Mouse (Mus musculus) testis, postnatal 14 days (tissue): ENCODE measurements around the gene Zfp119b.
"Not testable (repeated sequence)": the region's sequence is repeated elsewhere in the genome, so short reads cannot be mapped to it uniquely, and the experiment has no call there.

Source experiments
- DNase-seq: peaks from one replicate; pipeline ENCODE4 v3.0.0; 2021; ENCODE audit warnings: low spot score

Zfp119b gene

DNA sequence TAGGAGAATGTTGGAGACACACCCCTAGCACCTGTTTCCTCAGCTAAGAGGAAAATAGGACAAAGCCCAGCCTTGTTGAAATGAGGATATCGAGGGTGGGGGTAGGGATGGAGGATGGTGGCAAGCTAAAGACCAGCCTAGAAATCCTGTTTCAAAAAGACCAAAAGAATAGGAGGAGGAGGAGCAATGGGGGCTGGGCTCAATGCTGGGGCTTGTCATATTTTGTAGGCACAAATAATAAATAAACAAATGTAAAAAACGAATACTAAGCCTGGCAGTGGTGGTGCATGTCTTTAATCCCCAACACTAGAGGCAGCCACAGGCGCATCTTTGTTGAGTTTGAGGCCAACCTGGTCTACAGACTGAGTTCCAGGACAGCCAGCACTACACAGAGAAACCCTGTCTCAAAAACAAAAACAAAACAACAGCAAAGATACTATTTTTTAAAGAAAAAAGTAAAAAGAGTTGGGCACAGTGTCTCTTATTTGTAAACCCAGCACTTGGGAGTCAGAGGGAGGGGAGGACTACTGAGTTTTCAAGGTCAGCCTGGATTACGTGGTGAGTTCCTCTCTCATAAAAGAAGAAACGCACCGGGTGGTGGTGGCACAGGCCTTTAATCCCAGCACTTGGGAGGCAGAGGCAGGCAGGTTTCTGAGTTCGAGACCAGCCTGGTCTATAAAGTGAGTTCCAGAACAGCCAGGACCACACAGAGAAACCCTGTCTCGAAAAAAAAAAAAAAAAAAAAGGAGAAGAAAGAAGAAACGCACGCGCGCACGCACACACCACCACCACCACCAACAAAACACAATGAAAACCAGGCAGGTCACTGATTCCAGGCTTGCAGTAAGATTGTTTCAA is 8.7 kb upstream of the Zfp119b start:
- DNase-seq, result no peak

DNA sequence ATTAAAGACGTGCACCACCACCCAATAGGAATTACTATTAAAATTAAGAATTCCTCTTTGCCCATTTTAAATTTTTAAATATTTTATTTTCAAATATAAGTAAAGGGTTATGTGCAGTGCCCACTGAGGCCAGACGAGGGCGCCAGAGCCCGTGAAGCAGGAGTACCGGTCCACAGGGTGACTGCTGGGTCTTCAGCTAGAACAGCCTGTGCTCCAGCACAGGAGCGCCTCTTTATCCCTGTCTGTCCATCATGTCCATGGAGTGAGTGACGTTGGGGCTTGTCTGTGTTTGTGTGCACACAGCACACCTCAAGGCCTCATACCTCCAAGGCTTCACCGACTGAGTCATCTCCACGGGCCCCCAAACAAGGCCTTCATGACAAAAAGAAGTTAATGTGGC is 7.9 kb upstream of the Zfp119b start:
- peak; percentile 64 for DNase-seq

DNA sequence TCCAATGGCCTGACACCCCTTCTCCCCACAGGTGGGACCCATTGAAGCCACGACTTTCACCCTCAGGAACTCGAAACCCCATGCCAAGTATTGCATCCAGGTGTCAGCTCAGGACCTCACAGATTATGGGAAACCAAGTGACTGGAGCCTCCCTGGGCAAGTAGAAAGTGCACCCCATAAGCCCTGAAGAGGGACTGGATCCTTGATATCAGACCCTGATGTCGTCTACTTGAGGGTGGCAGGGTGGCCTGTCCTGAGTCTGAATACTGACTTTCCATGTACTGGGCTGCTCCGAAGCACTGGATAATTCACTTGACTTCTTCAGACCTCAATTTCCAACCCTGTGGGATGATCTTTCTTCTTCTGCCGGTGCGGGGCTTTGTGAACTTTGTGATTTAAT is 7.3 kb upstream of the Zfp119b start:
- no peak for DNase-seq

DNA sequence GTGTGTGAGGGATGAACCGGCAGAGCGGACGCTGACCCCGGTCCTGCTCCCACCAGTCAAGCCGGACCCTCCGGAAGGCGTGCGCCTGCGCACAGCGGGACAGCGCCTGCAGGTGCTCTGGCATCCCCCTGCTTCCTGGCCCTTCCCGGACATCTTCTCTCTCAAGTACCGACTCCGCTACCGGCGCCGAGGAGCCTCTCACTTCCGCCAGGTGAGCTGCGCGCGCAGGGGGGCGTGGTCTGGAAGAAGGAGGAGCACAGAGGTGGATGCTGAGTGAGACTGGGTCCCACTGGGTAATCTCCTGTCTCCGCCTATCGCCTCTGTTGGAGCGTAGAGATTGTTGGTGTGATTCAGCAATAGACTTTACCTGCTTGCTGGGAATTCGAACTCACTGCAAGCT is 6.8 kb upstream of the Zfp119b start:
- DNase-seq, result peak; percentile 89

DNA sequence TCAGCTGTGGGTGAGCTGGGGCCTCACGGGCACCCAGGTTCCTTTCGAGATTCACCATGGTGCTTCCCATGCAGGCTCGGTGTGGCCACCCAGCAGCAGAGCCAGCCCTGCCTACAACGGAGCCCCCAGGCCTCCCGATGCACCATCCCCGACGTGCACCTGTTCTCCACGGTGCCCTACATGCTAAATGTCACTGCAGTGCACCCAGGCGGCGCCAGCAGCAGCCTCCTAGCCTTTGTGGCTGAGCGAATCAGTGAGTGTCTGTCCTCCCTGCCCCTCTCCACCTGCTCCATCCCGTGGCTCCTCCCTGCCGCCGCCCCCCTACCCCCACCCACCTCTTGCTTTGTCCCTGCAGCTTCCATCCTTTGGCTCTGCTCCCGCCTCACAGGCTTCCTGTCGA is 4.9 kb upstream of the Zfp119b start:
- no peak for DNase-seq

DNA sequence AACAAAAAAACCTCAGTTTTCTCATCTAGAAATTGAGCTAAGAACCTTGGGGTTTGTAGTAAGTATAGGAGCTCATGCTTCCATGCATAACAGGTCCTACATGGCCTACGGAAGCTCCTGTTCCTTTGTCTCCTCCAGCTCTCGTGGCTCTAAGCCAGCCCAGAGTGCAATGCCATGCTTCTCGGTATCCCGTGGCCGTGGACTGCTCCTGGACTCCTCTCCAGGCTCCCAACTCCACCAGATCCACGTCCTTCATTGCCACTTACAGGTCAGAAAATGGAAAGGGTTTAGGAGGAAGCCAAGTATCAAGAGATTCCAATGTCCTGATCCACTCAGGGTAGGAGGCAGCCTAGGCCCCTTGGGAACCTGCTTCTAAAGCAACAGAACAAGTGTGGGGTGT is 4.5 kb upstream of the Zfp119b start:
- no peak for DNase-seq

DNA sequence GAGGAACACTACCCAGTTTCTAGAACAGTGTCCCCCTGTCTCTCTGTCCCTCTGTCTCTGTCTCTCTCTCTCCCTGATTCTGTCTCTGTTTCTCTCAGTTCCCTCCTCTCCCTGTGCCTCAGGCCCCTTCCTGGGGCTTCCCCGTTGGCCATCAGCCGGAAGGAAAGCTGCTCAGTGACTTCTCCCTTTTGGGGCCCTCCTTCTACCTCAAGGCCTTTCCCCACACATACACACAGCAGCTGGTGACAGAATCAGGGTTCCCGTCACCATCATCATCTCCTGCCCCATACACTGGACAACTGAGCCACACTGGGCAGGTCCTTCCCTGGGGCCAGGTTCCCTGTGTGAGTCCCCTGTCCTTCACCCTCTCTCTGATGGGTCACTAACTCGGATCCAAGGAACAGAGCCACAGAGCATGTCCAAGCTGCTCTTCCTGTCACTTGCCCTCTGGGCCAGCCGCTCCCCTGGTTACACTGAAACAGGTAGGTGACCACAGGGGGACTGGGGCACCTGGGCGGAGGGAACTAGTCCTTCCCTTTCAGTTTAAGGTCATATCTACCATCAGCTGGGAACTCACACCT is 3.2 kb upstream of the Zfp119b start, which contains the start of gene Ebi3:
TSS of gene Ebi3 (plus strand) at position 194 of the 581 bp plus-strand sequence.
- no peak for DNase-seq

DNA sequence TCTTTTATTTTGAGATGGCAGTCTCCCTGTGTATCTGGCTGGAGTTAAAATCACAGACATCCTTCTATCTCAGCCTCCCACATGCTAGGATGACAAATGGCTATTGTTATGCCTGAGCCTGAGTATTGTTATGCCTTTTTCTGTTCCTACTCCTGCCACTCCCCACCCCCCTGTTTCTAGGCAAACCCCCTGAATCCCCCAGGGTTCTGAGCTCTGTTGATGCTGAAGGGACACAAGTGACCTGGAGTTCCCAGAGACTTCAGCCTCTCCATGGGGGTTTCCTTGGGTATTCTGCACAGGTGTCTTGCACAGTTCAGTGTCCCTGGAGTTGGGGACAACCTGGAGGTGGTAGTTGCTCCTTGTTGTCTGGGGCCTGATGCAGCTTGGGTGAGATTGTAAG is 2.7 kb upstream of the Zfp119b start:
- DNase-seq, result no peak

DNA sequence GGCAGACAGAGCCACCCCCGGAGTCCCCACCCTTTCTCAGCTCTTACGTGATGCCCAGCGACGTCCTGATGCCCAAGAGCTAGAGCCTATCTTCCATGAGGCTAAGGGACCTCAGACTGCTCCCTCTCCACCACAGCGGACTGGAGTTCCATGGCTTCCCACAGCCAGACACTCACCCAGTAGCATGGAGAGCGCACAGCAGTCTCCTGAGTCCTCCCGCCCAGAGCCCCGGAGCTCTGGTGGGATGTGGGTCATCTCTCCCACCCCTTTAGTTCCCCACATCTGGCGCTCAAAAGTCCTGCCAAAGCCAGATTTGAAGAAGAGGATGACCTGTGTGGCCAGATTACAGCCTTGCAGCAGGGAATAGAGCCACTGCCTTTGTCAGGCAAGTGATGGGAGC is 1.3 kb upstream of the Zfp119b start:
- DNase-seq, result no peak

DNA sequence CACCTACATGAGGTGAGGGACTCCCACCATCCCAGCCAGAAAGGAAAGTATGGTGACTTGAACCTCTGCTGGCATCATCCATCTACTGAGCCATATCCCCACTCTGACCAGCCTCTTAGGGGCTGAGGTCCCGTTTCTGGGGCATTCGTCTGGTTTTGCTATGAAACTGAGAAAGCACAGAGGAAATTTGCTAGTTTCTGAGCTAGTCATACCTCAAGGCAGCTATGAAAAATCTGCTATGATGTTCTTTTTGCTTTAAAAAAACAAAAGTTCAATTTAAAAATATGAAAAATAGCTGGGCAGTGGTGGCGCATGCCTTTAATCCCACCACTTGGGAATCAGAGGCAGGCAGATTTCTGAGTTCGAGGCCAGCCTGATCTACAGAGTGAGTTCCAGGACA is 653 bp downstream of the Zfp119b start:
- no peak for DNase-seq

DNA sequence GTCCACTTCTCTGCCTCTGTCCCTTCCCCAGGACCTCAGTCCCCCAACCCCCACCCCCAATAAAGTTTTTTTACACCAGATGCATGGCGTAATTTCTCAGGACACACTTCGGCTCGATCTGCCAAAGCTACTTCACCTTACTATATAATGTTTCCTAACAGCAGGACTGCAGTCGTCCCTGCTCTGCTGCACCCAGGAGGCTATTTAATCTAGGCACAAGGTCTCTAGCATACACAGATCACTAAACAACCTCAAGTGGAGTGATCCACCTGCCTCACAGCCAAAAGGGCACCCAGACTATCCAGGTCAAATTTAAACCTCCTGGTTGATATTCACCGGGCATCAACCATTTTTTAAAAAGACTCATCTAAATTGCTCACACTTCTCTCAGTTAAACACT is 3.6 kb downstream of the Zfp119b start:
- no peak for DNase-seq

DNA sequence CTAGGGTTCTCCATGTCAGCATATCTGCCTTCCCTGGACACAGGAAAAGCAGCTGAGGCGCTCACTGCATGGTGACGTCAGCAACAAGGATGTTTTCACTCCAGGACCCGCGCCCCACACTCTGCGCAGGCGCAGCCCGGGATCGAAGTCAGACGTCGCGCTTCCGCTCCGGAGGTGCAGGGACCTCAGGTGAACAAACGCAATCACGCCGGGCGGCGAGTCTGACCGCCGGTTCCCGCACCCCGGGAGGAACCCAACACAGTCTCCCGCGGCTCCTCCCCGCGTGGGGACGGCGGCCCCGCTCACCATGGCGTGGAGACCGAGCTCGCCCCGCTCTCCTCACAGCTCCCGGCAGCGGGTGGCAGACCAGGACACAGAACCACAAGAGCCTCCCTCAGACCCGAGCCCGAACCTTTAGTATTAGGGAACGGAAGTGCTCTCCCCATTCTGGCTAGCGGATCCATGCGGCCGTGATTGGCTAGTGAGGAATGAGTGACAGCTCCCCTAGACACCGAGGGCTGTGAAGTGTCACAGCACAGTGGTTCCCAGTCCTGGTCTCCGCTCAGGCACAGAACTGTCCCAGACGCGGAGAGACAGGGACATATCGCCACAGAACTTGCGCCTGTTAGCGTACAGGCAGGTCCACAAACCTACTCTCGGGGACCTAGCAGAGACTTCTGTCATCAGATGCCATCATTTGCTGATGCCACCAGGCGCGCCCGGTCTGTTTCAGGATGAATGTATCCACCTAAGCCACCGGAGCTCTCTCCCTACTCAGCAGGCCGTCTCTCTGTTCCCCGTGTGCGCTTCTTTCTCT is 4.2 kb downstream of the Zfp119b start:
- DNase-seq, result peak; percentile 93

DNA sequence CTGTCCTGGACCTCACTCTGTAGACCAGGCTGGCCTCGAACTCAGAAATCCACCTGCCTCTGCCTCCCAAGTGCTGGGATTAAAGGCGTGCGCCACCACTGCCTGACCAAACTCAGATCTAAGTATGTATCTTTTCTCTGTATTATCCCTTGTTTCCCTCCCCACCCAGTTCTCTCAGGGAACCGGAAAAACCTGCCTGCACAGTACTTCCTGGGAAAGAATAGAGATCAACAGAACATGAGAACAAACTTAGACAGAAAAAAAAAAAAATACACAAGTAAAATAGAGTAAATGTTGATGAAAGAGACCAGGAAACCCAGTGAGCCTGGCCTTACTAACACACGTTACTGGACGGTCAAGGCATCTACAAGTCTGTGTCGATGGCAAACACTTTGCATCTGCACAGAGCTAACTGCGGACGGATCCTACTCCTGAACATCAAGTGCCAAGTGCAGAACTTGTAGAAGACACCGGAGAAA is 4.9 kb downstream of the Zfp119b start:
- not testable (repeated sequence) for DNase-seq

DNA sequence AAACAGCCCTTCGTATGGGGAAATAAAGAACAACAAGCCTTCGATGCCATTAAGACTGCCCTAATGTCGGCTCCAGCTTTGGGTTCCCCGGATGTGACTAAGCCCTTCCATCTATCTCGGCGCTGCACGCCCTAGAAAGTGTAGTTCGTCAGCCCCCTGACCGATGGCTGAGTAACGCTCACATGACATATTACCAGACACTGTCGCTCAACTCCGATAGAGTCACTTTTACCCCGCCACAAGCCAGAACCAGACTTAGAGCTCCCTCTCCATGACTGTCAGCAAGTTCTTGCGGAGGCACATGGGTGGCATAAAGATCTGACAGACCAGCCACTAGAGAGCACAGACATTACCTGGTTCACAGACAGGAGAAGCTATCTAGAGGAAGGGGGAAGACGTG is 16.1 kb downstream of the Zfp119b start:
- DNase-seq, result no peak

DNA sequence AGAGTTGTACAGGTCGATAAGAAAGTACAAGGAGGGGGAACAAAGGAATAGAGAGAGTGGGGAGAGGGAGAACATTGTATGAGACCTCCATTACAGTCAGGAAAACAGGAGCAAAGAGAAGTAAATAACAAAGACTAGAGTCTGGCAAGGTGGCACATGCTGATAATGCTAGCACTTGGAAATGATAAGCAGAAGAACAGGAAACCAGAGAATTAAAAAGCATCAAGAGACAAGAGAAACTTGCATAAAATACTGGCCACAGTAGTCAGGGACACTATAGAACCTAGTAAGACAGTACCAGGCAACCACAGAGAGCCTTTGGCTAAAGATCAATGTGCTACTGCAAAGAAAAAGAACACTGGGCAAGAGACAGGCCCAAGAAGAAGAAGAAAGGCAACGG is 16.7 kb downstream of the Zfp119b start:
- DNase-seq, result no peak

DNA sequence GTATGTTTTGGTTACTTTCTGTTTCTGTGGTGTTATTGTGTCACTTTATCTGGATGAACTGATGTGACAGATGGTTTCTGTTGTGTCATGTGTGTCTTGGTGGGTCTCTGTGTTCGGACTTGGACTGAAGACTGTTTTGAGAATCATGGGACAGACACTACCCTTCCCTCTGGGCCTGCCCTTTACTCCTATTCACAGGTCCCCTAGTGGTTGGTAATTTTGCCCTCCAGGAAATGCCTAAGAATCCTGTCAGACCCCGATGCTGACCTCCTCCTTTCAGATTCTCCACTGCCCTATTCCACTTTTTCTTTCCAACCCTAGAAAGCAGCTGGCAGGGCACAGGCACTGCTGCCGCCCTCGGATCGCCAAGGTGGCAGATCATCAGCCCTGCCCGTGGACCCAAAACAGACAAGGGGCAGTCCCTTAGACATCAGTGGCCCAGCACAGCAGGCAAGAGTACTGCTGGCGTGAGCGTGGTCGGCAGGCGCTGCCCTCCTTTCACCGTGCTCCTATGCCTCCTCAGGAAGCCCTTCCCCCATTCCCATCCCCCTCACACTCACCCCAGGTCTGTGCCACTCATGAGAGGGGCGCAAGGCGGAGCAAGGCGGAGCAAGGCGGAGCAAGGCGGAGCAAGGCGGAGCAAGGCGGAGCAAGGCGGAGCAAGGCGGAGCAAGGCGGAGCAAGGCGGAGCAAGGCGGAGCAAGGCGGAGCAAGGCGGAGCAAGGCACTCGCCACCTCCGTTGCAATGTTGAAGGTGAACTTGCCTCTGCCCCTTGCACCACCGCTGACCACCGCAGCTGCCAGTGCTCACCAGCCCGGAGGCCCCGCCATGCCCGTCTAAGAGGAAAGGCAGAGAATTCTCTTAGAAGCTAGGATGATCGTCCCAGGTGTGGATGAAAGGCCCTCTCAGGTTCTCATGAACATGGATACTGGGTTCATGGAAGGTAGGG is 17.5 kb downstream of the Zfp119b start:
- peak; percentile 62 for DNase-seq

DNA sequence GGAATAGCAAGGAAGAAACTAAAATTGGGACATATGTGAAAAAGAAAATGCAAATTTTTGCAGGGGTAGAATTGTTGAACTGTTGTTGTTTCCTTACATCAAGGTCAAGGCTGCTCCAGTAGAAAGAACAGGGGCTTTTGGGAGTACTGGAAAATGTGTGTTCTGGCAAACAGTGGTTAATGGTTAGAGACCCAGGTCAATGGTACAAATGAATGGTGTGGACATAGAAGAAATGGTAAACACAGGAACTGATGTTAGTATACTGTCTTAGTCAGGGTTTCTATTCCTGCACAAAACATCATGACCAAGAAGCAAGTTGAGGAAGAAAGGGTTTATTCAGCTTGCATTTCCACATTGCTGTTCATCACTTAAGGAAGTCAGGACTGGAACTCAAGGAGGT is 42.6 kb downstream of the Zfp119b start:
- no peak for DNase-seq

DNA sequence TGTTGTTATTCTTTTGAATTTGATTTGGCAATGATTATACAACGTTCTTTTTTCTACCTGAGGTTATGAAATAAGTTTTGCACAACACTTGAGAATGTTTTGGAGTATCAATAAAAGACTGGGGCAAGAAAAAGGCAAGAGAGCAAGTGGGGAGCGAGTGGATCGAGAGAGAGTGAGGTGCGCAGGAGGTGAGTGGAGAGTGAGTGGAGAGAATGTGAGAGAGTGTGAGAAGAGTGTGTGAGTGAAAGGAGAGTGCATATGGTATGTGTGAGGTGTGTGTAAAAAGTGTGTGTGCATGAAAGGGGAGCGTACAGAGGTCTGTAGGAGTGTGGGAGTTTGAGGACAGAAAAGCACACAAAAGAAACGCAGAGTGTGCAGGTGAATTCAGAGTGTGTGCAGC is 45.2 kb downstream of the Zfp119b start:
- no peak for DNase-seq

DNA sequence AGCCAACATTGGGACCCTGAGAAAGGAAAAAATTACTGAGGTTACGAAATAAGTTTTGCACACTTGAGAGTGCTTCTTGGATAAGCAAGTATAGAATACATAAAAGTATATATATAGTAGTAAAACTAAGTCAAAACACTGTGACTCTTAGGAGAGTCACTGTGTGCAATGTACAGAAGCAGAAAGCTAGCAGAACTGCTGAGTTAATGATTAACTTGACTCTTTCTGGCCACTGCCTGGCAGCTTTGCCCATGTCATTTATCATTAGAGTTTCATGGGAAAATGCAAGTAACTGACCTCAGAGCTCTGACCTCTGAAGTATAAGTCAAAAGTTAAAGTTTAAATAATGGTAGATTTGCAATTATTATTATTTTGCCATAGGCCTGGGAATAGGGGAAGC is 45.6 kb downstream of the Zfp119b start:
- DNase-seq, result no peak

DNA sequence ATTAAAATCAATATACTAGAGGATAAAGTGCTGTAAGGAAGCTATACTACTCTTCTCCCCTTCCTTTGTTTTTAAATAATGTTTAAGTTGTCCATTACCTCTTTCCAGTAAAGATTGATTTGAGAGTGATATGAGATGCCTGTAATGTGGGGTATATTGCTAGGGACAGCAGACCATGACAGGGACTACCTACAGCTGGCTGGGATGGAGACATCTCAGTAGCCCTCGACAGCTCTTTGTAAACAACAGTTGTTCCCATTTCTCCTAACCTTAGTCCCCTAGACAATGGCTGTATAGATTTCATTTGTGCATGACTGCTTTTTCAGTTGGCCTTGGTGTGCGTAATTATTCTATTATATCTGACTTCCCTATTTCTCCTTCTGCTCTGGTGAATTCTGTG is 46.2 kb downstream of the Zfp119b start:
- no peak for DNase-seq

DNA sequence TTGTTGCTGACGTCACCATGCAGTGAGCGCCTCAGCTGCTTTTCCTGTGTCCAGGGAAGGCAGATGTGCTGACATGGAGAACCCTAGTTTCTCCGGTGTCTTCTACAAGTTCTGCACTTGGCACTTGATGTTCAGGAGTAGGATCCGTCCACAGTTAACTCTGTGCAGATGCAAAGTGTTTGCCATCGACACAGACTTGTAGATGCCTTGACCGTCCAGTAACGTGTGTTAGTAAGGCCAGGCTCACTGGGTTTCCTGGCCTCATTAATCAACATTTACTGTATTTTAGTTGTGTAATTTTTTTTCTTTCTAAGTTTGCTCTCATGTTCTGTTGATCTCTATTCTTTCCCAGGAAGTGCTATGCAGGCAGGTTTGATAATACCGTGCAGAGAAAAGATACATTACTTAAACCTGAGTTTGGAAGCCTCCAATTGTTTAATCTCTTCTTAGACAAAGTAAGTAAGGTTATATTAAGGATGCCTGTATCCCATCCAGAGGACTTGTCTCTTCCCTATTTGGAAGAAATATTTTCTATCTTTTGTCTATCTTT is 56.8 kb downstream of the Zfp119b start:
- peak; percentile 13 for DNase-seq
